Mouse (Mus musculus): ENCODE results near the gene Mfng. TPM values are rescaled to one million over a fixed set of nuclear protein-coding genes. Genes with fewer than 3 reads are reported as not detected.

Gene Mfng
- 8.2 and 9.7 TPM in 2 replicates for polyA plus RNA-seq (2015; fragmentation: Nextera tagmentation; extraction: Ambion mirVana)

GRCm38 (mm10) chr15:78773290-78773729 is at the start of gene Mfng:
Gene Mfng, minus strand, starts transcription at chr15:78773475.

GRCm38 (mm10) chr15:78802776-78803391 is 29.6 kb upstream of the Mfng start, which contains the start of gene Card10:
Gene Card10, minus strand, starts transcription at chr15:78803042.

GRCm38 (mm10) chr15:78718290-78719250 is 54.7 kb downstream of the Mfng start, which contains the start of gene Elfn2:
Gene Elfn2, minus strand, starts transcription at chr15:78718771.

Other genes starting within 250 kb of the Mfng start
- gene C1qtnf6, start 242.1 kb downstream of the Mfng start, polyA plus RNA-seq (2015; fragmentation: Nextera tagmentation; extraction: Ambion mirVana) = 10.6 and 11.2 TPM in 2 replicates
- gene Sstr3, start 228.8 kb downstream of the Mfng start, polyA plus RNA-seq (2015; fragmentation: Nextera tagmentation; extraction: Ambion mirVana) = 0.53 and 0.59 TPM in 2 replicates
- 8.4 and 12.3 TPM in 2 replicates for gene Rac2, start 200.7 kb downstream of the Mfng start, polyA plus RNA-seq (2015; fragmentation: Nextera tagmentation; extraction: Ambion mirVana)
- 9.4 and 9.8 TPM in 2 replicates for gene Cyth4, start 176.4 kb downstream of the Mfng start, polyA plus RNA-seq (2015; fragmentation: Nextera tagmentation; extraction: Ambion mirVana)
- 12.1 and 13.6 TPM in 2 replicates for gene Elfn2, start 54.7 kb downstream of the Mfng start, polyA plus RNA-seq (2015; fragmentation: Nextera tagmentation; extraction: Ambion mirVana)
- gene Card10, start 29.6 kb upstream of the Mfng start, polyA plus RNA-seq (2015; fragmentation: Nextera tagmentation; extraction: Ambion mirVana) = 2.6 and 3.0 TPM in 2 replicates
- gene Cdc42ep1, start 69.1 kb upstream of the Mfng start, polyA plus RNA-seq (2015; fragmentation: Nextera tagmentation; extraction: Ambion mirVana) = 16.6 and 17.0 TPM in 2 replicates
- gene Lgals2, start 82.1 kb upstream of the Mfng start, polyA plus RNA-seq (2015; fragmentation: Nextera tagmentation; extraction: Ambion mirVana) = 0.28 TPM in 1 of 2 replicates, not detected in the other
- 36.0 and 39.3 TPM in 2 replicates for gene Gga1, start 103.7 kb upstream of the Mfng start, polyA plus RNA-seq (2015; fragmentation: Nextera tagmentation; extraction: Ambion mirVana)
- gene Gm49510, start 126.2 kb upstream of the Mfng start, polyA plus RNA-seq (2015; fragmentation: Nextera tagmentation; extraction: Ambion mirVana) = not detected in 2 replicates
- gene Sh3bp1, start 126.3 kb upstream of the Mfng start, polyA plus RNA-seq (2015; fragmentation: Nextera tagmentation; extraction: Ambion mirVana) = 3.8 and 4.8 TPM in 2 replicates
- gene Pdxp, start 140.4 kb upstream of the Mfng start, polyA plus RNA-seq (2015; fragmentation: Nextera tagmentation; extraction: Ambion mirVana) = 117 and 118 TPM in 2 replicates
- gene Lgals1, start 153.2 kb upstream of the Mfng start, polyA plus RNA-seq (2015; fragmentation: Nextera tagmentation; extraction: Ambion mirVana) = 224 and 275 TPM in 2 replicates
- 55.4 and 55.8 TPM in 2 replicates for gene Nol12, start 161.5 kb upstream of the Mfng start, polyA plus RNA-seq (2015; fragmentation: Nextera tagmentation; extraction: Ambion mirVana)
- gene Triobp, start 174.2 kb upstream of the Mfng start, polyA plus RNA-seq (2015; fragmentation: Nextera tagmentation; extraction: Ambion mirVana) = 21.8 and 27.3 TPM in 2 replicates

Measured in neural tube, postnatal 0 days (tissue).